Mouse (Mus musculus) heart, adult 8-10 months (tissue): ENCODE data around the gene Rpn1. TPM values are rescaled to one million over a fixed set of nuclear protein-coding genes. Genes with fewer than 3 reads are reported as not detected.

ENCODE experiments used
- DNase-seq: peaks from one replicate; pipeline ENCODE4 v3.0.0; 2022; ENCODE audit warnings: low spot score
- total RNA-seq, 4 experiments: library from RNA; stranded (reverse); gene quantifications; 2 replicates each; pipeline ENCODE4 v1.2.4; 2022

Gene Rpn1
- total RNA-seq, 4 experiments from 2014 or later = 92.5 to 117 (median 111) TPM

DNA sequence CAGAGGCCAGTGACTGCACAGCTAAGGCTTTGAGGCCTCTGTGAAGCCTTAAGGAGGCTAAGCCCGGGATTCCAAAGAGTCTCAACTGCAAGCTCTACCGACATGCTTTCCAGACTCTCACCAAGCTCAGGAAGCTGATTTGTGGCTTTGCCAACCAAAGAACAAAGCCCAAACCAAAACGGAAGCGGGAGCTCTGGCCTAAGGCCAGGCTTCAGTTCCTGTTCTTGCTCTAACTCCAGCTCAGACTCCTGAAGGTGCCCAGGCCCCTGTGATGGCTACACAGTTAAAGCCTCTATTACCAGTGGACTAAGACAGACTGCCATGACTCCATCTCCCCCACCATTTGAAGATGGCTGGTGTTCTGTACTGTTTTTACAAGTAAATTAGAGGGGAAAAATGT, 19.2 kb upstream of the Rpn1 start:
- DNase-seq = peak; percentile 84

DNA sequence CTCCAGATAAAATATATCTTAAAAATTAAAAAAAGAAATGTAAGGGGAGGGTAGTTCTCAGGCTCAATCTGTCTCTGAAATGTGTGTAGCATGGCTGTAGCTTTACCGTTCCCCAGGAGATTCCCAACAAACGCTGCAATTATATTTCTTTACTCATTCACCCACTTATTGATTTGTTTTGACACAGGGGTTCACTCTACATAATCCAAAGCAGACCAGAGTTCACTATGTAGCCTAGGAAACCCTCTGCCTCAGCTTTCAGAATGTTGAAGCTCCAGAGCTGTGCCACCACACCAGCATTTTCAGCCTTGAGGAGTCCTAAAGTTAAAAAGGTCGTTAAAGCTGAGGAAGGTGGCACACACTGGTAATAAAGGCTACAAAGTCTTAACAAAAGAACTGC, 18.3 kb upstream of the Rpn1 start:
- DNase-seq = no peak

DNA sequence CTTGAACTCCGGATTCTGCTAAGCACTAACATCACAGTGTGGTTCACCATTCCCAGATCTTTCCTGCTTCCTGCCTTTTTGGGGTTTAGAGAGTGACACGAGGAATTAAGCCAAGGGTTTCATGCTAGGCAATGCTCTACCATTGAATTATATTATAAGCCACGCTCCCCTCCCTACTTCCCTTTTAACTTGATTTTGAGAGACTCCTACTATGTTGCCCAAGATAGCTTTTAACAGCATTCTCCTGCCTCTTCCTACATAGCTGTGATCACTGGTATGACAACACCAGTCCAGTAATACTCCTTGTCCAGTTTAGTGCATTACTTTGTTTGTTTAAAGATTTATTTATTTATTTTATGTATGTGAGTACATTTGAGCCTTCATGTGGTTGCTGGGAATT, 16.6 kb upstream of the Rpn1 start:
- DNase-seq = no peak

GRCm38 (mm10) chr6:88068739-88069138, 15.5 kb upstream of the Rpn1 start:
- no peak for DNase-seq

DNA sequence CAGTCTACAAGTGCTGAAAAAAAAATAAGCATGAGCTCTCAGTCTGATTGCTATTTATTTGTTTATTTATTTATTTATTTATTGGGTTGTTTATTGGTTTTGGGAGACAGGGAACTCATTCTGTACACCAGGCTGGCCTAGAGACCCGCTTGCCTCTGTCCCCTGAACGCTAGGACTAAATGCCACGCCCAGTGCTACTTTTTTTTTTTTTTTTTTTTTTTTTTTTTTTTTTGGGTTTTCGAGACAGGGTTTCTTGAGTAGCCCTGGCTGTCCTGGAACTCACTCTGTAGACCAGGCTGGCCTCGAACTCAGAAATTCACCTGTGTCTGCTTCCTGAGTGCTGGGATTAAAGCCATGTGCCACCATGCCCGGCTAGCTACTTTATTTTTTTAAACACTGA, 13.8 kb upstream of the Rpn1 start:
- DNase-seq = no peak

DNA sequence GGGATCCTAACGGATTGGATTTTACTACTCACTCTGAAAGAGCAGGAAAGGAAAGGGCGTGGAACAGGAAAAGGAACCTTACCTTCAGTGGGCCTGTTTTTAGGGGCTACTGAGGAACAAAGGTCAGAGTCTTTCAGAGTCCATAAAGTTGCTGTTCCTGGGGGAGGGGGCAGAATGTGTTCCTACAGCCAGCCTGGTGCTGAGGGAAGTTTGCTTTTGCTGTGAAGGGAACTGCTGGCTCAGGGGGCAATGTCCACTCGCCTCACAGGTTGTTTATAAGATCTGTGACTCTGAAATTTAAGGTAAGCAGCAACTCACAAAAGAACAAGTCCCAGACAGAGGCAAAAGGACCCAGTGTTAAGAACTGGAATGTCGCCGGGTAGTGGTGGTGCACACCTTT, 13.1 kb upstream of the Rpn1 start:
- no peak for DNase-seq

DNA sequence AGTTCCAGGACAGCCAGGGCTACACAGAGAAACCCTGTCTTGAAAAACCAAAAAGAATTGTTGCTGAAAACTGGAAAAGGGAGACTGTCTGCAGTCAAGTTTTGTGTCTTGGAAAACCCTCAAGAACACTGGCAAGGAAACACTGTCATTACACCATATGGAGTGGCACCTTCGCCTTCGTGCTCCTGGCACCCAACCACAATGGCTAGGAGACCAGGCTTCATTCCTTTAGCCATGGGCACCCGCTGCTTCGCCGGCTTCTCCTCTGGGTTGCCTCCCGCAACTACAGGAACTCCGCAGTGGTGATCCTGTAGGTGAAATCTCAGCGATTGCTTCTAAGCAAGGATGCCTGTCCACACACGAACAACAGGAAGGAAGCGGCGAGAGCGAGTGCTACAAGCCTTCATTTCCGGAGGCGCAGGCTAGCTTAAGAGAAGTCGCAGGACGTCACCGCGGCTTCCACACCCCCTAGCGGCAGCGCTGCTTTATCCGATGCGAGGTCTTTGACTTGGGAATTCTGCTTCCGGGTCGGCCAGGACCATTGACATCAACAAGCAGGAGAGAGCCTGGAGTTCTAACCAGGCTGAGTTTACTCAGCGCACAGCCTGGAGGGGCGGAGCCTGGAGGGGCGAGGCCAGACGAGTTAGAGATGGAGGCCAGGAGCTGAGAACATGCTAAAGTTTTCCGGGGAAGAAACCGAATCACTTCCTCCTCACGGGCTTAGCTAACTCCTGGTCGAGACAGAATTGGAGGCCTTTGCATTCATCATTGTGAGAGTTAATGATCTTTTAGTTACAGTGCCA, 9.3 kb upstream of the Rpn1 start:
- DNase-seq = peak; percentile 97

DNA sequence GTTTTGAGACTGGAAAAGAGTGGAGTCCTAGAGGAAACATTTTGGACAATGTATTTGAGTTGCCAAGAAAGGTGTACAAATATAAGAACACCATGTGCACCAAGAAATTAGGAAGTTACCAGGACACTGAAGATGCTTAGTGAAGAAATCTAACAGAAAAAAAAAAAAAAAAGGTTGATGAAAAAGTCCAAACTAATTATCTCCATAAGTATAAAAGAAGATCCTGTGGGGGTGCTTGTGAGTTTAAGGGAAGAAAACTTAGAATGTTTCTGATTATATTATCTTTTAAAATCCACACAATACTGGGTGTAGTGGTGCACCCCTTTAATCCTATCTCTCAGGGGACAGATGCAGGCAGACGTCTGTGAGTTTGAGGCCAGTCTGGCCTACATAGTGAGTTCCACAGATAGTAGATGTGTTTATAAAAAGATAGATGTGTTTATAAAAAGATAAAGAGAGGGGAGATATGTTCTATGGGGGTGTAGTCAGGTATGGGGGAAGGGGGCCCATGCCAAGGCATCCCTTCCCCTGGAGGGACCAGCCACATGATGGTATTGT, 8.2 kb upstream of the Rpn1 start:
- no peak for DNase-seq

GRCm38 (mm10) chr6:88083095-88083494, 1.2 kb upstream of the Rpn1 start:
- DNase-seq = no peak

GRCm38 (mm10) chr6:88083672-88084071, 610 bp upstream of the Rpn1 start:
- DNase-seq = no peak

- no peak for DNase-seq
Measured at GRCm38 (mm10) chr6:88088971-88089370, 4.7 kb downstream of the Rpn1 start.

GRCm38 (mm10) chr6:88095377-88095776, 11.1 kb downstream of the Rpn1 start:
- DNase-seq = peak; percentile 28

- no peak for DNase-seq
Measured at GRCm38 (mm10) chr6:88102096-88102495, 17.8 kb downstream of the Rpn1 start.

DNA sequence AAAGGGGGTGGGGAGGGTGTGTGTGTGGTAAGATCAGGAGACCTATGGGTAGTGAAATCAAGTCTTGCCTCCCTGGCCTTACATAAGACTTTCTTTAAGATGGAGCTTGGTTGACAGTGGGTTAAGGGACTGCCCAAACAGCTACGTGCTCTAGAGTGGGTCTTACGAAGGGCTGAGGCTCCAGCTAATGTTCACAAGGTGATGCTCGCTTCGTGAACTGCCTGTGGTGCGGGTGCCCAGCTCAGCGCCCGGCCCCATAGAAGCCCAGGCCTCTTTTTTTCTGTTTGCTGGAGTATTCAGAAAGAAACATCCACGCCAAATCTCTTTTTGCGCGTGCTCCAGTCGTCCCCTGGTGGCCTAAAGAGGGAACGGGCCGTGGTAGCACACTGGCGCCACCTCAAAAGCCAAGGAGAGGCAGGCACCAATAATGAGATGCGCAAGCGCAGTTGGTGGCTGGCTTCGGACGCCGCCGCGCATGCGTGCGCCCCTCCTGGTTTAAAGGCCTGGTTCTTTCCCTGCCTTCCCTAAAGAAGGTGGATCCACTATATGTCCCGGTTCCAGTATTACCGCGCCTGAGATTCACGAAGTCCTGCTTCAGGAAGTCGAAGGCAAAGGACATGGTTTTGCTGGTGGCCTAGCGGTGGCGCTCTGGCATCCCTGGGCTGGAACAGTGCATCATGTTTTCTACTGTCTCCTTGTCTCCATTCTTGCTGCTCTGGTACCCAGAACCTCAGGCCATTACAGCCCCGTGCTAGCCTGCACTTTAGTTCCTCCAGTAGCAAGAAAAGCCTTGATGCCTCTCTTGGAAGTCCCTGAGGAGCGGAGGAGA, 21.7 kb downstream of the Rpn1 start:
- peak; percentile 83 for DNase-seq

DNA sequence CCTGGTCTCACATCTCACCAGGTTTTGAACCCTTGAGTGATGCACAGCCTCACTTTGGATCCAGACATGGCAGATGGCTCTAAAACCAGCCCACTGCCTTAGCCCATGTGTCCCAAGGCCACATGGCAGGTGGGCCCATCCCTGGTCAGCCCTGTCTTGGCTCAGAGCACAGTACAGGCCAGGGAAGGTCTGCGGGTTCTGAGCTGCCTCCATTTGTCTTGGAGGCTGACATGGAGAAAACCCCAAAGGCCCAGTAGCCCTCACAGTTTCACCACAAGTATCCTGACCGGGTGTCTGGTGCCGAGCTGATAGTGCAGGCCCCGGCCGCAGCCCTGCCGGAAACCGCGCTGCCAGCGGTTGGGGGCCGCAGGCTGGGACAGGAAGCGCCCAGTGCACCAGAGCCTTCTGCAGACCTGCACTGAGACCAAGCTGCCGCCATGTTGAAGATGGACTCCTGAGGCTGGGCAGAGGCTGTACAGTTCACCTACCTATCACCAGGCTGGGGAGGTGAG, 22.4 kb downstream of the Rpn1 start:
- no peak for DNase-seq

- no peak for DNase-seq
Measured at GRCm38 (mm10) chr6:88107661-88108535, 23.6 kb downstream of the Rpn1 start.

DNA sequence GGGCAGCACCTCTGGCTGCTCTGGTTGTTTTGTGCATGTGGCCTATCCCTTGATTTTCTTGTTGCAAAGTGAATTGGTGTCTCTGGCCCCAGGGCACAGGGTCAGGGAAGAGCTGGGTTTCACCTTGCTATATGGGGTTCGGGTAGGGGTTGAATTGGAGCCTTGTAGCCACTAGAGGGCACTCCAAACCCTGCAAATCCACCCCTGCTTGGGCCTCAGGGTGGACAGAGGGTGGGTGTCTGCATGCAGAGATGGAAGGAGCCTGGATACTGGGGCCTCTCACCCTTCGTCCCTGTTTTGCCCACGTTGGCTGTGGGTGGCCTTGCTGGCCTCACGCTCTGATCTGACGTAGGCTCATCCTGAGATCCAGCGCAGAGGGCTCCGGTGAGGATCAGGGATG, 28.9 kb downstream of the Rpn1 start:
- peak; percentile 58 for DNase-seq

DNA sequence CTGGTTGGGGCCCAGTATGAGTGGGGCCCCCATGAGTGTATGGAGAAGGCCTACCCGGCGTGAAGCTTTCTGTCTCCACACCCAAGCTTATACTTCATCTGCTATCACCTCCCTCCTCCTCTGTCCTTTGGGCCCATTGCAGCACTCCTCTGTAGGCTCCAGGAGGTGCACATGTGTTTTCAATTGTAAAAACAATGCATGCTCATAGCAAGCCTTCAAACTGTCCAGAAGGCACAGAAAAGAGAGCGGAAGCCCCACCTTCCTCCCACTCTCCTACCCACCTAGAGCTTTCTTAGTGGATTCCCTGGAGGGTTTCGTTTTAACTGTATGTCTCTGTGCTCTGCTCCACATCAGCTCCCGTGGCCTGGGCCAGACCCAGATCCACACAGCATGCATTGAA, 30.1 kb downstream of the Rpn1 start:
- no peak for DNase-seq

GRCm38 (mm10) chr6:88116347-88117183, 32.3 kb downstream of the Rpn1 start:
- no peak for DNase-seq

DNA sequence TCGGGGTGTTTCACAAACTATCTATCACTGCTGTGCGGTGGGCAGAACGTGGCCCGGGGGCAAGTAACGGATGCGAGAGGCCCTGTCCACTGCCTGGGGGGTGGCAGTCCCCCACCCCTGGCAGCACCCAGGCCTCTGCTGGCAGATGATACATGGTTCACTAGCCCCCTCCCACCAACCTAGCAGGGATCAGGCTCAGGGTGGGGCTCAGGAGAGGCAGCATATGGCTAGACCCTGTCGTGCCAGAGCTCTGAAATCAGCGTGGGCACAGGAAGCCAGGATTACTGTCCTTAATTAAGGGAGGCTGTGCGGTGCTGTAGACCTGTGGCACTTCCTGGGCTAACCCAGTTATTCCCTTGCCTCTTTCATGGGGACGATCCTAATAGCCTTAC, 32.9 kb downstream of the Rpn1 start:
- no peak for DNase-seq

- no peak for DNase-seq
Measured at GRCm38 (mm10) chr6:88119309-88119708, 35.0 kb downstream of the Rpn1 start.
